Mouse (Mus musculus): ENCODE results near the gene Them7.

The Them7 gene

GRCm38 (mm10) chr2:105414309-105414708 lies 190.2 kb downstream of the Them7 start:
- in situ Hi-C loops (cut with MboI), result no loop called here

- in situ Hi-C loops (cut with MboI), result no loop called here
Observed at GRCm38 (mm10) chr2:105416046-105416659, 192.0 kb downstream of the Them7 start.

DNA sequence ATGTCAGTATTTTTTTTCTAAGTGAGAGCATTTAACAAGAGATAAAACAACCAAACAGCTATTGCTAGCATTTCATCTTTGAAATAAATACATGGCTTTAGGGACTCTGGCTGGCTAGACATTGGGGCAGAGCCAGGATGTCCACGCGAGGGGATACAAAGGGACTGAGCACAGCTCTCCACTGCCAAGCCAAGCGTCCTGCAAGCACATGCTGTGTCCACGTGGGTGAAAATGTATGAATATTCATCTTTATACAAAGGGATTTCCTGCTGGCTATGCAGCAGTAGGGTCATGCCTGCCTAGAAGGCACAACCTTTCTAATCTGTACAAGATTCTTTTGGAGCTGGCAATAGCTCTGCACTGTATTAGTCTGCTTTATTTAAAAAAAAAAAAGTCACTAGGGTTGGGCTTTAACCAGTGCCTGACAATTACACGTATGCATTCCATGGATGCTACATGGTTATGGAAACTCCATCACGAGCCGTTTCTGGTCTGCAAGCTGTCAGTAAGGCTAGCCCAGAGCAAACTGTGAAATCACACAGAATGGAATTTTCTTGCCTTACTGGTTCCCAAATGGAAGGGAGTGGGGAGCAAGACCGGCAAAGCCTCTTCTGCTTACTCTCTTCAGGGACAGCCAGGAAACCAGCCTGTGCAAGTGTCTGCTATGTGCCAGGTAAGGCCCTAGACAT lies 192.7 kb downstream of the Them7 start:
- in situ Hi-C loops (cut with MboI), result no loop called here

DNA sequence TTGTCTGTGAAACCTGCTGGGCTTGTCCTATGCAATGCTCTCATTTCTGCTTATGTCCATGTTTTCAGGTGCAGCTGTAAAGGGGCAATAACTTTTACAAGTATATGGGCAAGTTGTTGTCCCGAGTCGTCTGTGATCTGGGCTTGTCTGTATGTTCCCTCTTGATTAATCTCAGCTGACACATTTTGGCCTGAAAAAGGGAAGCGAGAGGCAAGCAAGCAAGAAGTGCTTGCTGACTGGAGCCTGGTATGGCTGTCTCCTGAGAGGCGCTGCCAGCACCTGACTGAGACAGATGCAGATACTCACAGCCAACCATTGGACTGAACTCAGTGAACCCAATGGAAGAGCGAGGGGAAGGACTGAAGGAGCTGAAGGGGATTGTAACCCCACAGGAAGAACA lies 193.5 kb downstream of the Them7 start:
- in situ Hi-C loops (cut with MboI), result no loop called here

GRCm38 (mm10) chr2:105418629-105419227 lies 194.6 kb downstream of the Them7 start:
- in situ Hi-C loops (cut with MboI), result no loop called here

GRCm38 (mm10) chr2:105427447-105427846 lies 203.3 kb downstream of the Them7 start:
- in situ Hi-C loops (cut with MboI), result no loop called here

DNA sequence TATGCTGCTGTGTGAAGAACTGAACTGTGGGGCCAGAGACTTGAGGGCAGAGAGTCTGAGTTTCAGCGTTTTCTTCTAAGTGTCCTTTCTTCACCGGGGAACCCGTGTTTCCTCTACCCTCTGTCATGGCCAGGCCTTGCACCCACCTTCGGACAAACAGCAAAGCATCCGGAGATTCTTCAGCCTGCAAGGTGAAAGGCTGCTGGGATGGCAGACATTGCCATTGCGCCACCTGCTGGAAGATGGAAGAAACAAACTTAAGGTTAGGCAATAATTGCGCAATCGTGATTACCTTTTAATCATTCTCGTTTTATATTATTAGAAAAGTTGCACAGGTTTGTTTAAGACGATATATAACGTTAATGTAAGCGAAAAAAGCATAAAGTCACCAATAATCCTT lies 203.9 kb downstream of the Them7 start:
- in situ Hi-C loops (cut with MboI), result no loop called here

DNA sequence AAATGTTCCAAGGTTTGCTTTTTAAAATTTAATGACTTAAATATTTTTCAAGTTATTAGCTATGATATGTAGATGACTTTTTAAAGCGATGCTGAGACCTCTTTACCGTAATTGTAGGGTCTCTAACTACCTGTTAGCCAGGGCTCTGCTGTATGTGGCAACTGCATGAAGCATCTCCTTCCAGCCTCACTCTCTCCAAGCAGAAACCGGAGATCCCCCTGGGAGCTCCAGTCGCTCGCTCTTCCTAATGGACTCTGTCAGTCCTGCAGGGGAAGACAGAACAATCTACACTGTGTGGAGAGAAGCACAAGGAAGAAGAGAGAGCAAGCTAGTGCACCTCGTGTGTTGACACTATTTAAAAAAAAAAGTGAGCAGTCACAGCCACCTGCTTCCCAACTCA lies 204.3 kb downstream of the Them7 start:
- in situ Hi-C loops (cut with MboI), result no loop called here

All from mature B cell (primary cell).